Mouse (Mus musculus) thymus, postnatal 14 days (tissue): ENCODE results near the gene Sec61a1.

Experiments used
- DNase-seq: peaks from one replicate; pipeline ENCODE4 v3.0.0; 2021

Gene Sec61a1

DNA sequence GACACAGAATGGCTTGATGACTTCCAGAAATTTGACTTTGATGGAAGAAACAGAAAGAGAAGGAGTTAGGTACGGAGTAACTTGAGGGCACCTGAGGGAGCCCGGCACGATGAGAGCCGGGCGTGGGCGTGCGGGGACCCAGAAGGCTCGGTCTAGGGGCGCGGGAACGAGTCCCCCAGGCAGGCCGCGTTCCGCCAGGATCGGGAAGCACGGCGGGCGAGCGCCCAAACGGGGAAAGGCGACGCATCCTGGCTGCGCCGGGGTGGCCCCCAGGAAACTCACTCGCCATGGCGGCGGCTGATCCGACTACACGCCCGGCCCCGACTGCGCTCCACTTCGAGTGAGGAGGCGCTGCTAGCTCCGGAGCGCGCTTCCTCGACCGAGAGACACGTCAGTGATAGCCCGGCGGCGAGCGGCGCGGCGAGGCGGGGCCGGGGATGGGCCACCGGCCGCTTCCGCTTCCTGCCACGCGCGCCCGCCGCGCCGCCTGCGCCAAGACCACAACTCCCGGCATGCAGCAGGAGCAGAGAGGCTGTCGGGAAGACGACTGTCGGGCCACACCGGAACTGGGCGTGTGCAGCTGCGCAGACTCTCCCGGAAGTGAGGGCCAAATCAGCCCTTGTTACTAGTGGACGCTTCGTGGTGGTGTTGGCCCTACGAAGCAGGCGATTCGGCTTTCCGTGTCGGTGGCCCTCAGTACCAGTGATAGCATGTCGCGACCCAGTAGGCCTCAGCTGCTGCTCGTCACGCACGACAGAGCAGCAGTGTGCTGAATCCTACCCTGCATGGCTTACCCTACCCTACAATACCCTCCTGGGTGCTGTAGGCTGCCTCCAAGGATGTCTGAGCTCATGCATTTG lies at the start of gene Sec61a1:
TSS of gene Sec61a1 (minus strand) at position 502 of the 860 bp plus-strand sequence.
- DNase-seq: peak; percentile 95

DNA sequence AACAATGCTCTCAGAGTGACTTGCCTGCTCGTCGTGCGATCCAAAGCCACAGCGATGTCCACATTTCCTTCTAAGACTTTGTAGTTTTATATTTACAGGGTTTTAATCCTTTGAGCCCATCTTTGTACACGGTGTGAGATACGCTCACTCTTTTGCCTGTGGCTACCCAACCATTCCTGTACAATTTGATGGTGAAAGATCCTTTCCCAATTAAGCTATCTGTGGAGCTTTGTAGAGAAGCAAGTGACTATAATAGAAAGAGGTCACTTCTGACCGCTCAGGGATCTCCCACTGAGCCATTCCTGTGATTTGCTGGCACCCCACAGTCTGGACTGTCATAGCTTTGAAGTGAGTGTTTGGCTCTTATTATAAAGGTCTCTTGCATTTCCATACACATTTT lies 48.0 kb upstream of the Sec61a1 start:
- DNase-seq: no peak

DNA sequence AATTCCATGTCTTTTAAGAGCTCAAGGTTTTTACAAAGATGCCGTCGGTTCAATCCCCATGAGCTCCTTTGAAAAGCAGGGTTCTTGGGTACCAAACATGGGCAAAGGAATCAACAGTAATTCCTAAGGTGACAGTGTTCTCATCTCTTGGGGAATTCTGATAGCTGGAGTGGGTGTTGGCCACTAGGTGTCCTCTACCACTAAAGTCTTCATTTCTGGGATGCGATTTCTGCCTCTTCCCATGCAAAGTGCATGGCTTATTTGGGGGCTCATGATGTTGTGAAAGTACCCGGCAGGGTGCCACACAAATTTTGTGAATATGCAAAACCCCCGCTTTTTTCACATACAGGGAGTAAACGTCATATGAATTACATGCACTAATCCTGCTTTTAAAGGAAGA lies 46.3 kb upstream of the Sec61a1 start:
- no peak for DNase-seq

DNA sequence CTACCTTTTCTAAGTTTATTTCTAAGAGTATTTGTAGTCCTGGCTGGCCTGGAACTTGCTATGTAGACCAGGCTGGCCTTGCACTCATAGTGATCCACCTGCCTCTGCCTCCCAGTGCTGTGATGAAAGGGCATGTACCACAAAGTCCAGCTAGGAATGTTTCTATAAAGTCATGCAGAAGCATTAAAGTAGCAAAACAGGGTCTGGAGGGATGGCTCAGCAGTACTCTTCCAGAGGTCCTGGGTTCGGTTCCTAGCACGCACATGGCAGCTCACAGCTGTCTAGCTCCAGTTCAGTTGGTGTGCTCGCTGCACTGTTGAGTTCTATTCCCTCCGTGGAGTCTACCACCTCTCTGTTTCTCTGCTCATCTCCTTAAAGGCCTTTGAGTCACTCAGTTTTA lies 41.5 kb upstream of the Sec61a1 start:
- DNase-seq: no peak

DNA sequence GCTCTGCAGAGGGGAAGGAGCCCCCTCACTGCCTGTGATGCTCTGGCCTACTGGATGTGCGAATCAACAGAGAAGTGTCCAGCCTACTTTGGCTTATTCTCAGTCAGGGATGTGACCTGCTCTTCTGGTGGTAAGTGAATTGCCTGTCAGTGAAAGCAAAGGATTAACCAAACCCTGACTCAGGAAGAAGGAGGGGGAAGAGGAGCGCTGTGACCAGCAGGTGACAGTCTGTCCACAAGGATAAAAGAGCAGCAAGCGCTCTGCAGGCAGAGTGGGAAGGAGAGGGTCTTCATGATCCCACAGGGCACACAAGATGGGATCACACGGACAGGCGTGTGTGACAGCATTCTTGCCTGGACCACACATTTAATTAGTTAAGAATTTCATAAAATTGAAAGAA lies 41.0 kb upstream of the Sec61a1 start:
- DNase-seq: no peak

DNA sequence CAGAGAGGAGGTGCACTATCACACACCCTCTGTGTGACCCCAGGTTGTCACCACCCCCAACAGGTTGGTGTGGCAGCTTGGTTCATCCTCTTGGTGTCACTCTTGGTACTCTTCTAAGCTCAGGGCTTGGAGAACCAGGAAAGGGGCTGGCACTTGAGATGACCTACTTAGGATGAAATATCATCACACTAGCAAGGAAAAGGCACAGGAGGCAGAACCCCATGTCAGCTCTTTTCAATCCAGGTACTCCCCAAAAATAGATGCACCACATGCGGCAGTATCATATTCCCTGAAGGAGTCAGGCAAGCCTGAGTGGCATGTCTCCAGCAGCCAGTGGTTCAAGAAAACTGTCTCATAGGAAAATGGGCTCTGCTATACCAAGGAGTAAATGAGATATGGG lies 39.4 kb upstream of the Sec61a1 start:
- no peak for DNase-seq

DNA sequence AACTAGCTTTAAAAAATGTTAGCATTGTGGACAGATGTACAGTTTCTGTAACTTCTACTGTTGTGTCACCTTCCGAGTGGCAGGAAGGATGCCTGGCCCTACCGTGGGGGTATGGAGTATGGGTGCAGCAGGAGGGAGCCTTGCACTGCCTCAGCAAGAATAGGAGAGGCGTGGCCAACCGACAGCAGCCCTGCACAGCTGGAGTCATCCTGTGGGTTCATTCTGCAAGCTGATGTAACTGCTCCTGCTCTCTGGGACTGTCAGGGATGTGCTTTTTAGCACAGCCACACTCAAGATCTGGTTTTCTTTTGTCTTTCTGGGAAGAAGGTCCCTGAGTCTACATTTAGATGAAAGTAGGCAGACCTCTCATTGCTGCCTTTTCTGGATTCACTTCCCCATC lies 38.8 kb upstream of the Sec61a1 start:
- no peak for DNase-seq

DNA sequence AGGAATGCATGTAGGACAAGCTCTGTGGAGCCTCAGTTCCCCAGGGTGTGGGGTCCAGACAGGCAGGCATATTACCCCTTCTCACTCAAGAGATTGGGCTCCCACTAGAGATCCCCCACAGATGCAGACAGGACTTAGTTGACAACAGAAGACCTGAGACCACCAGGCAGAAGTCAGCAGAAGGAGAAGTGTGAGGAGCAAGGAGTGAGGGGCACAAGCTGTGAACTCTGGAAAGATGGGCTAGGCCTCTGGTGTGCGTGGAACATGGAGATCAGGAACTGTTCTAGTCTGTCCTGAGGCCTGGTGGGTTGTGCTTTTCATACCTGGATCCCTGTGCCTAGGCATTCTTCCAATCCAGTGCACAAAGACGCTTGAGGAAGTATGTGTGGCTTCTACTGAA lies 31.2 kb upstream of the Sec61a1 start:
- DNase-seq: no peak

DNA sequence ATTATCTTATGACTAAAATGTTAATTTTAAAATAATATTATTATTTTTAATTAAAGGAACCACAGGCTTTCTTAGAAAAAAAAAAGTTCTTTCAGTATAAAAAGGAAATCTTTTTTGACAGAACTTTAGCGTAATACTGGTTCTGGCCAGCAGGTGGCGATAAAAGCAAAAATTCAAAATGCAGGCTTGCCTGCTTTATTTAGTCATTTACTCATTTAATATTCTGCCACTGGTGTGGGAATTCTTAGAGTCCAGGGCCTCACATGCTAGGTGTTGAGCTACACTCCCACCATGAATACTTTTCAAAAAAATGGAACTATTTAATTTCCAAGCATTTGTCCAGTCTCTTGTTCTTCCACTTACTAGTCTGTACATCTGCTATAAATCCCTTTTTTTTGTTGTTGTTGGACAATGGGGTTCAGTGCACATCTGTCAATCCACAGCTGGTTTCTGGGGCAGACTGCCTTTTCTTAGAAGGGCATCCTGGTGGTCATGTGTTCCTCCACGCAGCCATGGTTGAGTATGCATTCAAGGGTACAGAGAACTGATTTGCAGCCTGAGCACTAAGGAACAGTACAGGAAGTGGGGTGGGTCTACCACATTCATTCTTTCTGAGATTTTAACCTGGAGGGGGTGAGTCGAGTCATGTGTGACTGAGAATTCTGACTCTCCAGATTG lies 30.6 kb upstream of the Sec61a1 start:
- DNase-seq: peak; percentile 55

DNA sequence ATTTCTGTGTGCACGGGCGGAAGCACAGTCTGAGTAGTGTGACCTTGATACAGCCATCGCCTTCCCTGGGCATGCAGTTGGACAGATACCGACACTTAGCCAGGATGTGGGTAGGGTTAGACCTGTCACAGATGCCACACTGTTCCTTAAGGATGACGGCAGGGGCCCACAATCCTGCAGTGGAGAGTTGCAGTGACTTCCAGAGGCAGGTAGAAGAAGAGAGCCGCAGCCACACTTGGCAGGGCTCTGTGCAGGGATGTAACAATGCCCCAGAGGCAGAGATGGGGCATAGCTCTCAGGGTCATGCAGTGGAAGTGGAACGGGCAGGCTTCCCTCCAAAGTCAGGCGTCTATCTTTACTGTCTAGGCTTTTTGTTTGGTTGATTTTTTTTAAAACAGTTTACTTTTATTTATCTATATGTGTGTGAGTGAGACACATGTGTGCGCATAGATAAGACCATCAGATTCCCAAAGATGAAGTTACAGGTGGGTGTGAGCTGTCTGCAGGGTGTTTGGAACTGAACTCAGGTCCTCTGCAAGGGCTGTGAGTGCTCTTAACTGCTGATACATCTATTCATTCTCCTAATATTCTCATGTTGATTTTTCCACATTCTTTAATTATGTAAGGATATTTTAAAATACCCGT lies 29.8 kb upstream of the Sec61a1 start:
- no peak for DNase-seq

DNA sequence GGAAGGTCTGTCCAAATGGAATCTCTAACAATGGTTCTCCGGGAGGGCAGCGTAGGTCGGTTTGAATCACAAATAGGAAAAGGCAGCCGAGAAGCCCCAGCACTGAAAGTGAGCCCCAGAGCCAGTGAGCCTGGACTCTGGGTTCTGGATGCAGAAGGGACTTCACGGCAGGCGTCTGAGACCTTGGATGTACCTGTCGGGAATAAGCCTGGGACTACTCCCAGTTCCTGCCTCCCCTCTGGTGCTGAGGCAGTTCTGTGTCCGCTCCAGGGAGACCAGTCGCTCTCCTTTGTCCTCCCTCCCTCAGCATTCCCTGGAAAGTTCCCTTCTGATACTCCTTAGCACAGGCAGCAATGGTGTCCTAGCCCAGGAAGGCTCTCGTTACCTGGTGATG lies 26.7 kb upstream of the Sec61a1 start:
- DNase-seq: no peak

DNA sequence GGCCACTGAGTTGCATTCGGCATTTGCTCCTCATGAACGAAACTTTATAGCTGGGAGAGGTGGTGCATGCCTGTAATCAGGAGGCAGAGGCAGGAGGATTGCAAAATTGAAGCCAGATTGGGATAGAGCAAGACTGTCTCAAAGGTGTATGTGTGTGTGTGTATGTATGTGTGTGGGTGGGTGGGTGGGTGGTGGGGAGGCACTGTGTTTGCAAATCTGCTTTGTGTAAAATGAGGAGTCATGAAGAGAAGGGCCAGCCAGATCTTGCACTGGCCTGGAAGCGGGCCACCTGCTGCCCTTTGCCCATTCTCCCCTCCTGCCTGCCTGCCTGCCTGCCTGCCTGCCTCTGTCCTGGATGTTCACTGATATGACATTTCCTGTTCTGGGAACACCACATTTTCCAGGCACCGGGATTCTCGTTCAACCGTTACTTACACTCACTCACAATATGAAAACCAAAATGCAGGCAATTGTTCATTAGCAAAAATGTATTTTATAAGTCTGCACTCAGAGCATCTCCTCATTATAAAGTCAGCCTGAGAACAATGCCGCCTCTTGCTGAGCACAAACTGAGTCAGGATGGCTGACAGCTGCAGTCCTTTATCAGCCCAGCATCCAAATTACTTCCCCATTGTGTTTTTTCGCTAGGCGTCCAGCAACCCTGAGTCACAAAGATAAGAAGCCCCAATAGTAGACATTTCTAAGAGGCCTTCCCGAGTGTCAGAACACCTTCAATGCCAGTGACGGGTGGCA lies 26.1 kb upstream of the Sec61a1 start:
- DNase-seq: no peak

DNA sequence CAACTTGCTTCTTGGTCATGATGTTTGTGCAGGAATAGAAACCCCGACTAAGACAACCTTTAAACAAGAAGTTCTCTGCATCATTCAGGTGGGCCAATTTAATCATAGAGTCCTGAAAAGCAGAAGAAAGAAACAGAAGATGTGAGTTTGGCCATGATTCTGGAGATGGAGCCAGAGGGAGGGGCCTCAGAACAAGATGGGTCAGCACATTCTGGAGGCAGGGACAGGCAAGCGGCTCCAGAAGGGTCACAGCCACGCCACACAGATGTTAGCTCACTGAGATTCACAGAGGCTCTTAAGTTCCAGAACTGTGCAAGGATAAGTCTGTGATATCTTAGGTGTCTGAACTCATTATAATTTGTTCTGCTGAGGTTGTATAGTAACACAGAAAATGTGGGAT lies 25.5 kb upstream of the Sec61a1 start:
- DNase-seq: no peak

DNA sequence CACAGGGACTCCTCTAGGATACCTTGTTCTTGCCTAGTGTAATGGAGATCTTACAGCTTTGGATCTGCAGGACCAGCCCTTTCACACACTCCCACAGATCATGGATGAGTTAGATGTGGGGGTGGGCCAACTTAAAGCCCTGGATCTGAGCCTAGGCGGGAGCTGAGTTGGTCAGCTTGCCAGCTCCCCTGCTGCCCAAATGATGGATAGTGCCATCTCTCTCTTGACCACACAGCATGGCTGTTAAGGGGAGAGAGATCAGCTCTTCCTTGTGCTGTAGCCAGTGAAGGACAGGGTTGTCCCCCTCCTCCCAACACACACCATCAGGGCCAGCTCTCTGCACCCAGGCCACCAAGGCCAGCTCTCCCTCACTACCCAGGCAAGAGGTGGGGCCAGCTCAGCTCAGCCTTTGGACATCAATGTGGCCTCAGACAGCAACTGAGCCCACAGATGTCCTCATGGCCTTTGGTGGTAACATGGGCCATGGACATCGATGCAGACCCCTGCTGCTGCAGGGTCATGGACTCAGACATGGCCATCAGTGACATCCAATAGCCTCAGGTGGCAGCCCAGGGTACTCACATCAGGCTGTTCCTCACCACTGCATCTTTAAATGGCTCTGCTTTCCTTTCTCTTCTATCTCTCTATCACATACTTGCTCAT lies 21.5 kb upstream of the Sec61a1 start:
- DNase-seq: no peak

DNA sequence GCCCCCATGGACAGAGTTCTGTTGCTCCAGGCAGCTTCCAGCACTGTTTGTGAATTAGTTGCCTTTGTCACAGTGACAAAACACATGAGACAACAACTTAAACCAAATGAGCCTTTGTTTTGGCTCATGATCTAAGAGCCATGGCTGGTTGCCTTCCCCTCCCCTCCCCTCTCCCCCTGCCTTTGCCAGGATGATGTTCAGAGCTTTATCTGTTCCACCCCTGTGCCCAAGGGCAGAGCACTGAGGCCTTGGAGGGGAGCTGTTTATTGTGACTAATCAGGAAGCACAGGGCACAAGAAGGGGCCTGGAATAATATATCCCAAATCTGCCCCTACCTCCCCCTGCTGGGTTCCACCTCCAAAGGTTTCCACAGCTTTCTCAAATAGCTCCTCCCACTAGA lies 11.6 kb upstream of the Sec61a1 start:
- no peak for DNase-seq

DNA sequence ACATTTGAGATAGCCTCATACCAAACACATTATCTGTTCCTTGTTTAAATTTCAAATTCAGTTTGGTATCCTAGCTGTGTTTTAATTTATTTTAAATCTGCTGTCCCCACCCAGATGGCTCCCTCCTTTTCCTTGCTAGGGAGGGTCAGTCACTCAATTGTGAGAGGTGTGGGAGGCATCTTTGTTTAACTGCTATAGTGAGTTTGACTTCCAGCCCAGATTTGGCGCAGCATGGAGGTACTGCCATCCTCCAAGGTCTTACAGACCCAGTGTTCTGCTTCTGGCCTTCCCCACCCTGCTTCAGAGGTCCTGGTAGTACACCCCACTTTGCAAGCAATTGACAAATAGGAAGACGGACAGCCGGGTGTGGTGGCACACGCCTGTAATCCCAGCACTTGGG lies 5.4 kb upstream of the Sec61a1 start:
- no peak for DNase-seq

DNA sequence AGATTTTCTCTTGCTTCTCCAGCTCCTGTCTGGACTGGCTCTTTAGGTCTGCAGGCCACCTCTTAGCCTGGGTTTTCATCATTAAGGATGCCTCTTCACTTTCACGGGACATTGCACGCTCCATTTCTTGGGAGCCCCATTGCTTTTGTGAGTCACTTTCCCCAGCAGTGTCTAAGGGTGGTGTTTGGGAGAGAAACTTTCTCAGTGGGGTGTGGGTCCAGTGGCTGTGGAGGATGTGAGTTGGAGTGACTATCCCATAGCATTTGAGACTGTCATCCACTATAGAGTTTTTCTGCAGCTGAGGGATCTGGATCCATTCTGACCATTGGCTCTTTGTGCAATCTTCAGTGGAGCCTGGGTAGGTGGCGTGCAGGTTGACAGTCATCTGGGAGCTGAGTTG lies 4.7 kb upstream of the Sec61a1 start:
- no peak for DNase-seq

DNA sequence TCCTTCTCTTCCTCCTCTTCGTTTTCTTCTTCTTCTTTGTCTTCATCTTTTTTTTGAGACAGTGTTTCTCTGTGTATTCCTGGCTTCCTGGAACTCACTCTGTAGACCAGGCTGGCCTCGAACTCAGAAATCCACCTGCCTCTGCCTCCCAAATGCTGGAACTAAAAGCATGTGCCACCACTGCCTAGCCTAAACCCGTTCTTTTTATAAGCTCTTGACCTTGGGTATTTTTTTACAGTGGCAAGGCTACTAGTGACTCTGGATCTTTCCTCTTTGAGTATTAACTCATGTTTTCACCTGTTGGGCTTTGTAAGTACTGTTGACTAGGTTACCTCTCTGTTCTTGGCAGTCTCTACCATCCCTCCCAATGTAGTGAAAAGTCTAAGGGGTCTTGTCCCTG lies 4.3 kb upstream of the Sec61a1 start:
- DNase-seq: no peak

DNA sequence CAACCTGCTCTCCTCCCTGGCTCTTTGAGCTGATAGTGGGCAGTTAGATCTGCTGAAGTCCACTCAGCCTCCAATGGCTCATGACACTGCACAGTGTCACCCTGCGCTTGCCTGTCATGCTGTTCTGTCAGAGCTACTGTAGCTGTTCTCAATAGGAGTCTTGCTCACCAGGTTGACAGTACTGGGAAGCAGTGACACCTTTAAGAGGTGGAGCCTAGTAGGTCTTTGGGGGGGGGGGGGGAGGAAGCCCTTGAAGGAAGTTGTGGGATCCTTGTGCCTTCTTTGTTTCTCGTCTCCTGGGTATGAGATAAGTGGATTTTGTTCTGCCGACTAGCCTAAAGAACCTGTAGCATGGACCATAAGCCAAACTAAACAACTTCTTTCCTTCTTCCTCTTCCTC lies 3.9 kb upstream of the Sec61a1 start:
- no peak for DNase-seq

DNA sequence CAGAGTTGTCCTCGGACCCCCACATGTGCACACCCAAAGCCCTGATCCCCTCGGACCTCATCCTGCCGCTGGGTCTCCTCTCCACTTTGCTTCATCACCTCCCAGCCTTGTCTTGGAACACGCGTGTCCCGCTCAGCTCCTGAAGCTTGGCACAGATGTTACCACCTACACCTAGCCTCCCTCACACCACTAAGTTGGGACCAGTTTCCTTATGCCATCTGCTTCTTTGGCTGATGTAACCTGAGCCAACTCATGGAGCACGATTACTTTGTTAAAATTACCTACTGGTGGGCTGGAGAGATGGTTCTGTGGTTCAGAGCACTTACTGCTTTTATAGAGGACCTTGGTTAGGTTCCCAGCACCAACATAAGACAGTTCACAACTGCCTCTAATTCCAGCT lies 3.1 kb upstream of the Sec61a1 start:
- DNase-seq: no peak

DNA sequence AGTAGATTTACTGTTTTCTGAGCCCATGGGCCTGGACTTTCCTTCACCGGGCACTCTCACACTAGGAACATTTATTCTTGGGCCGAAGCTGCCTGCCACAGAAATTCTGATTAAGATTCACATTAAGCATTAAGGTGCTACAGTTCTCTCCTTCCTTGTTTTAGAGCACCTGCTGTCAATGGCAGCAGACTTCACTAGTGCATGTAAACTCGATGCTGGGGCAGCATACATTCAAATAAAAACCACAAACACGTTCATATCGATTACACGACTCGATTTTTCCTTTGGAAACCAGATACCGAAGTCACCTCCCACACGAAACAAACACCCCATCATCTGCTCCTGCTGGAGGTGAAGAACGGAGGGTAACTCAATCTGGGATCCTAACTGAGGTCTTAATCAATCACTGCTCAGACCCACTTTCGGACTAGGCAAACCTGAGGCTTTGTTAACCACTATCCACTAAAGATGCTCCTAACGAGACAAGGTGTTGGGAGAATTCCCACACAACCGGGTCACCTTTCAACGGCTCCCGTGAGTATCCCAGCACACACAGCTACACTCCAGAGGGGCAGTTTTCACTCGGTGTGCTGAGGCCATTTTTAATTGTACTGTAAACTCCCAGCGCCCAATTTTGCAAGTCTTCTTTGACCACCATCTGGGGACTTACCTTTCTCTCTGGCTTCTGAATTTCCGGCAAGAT lies 853 bp downstream of the Sec61a1 start:
- DNase-seq: no peak

DNA sequence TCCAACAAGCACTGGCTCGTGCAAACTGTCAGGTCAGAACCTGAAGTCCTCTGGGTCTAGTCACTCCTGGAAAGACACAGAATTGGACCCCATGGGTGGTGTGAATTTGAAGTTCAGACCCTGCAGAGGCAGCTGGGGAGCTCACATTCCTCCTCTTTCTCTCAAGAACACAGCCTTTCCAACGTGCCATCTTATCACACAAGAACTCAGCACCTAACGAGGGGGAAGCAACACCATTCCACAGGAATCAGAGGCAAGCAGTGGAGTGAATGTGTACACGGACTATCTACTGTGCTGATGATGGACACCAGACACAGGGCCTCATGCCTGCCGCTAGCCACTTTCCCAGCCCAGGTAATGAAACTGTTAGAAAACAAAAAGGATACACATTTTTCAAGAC lies 2.0 kb downstream of the Sec61a1 start:
- DNase-seq: no peak
